Mouse (Mus musculus): ENCODE data around the gene Cfap46.

Cfap46 gene

DNA sequence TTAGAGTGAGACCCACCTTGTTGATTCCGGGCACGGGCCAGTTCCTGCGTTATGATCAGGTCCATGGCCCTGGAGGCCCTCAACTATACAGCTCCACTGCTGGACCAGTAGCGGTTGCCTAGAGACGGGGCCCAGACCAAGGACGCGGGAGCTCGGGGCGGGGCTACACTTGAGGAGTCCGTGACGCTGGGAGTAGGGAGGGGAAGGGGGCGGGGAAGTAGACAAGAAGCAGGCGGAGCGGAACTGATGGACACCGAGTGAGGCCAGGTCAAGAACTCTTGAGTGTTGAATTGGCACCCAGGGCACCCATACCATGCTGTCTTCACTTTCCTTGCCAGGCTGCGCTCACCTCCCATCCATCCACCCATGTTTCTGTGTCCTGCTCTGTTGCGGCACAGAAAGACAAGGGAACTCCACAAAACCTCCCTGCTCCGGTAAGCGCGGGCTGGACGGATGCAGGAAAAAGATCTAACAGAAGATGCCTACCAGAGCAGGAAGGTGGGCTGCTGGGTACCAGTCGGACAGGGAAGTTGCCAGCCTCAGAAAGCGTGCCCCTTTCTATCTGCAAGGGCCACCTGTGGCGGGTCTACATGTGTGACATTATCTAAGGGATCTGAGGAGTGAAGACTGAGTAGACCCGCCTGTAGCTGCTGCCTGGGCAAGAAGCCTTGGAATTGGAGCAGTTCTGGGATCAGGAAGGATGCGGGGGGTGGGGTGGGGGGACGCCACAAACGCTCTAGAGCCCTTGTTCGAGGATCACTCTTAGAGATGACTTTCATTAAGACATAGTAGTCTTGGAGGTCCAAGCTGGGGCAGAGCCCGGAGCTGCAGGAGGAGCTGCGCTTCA, at the start of gene Cfap46:
TSS of gene Cfap46 (minus strand) at position 112 of the 847 bp plus-strand sequence.
- CTCF ChIA-PET = no interaction called here

DNA sequence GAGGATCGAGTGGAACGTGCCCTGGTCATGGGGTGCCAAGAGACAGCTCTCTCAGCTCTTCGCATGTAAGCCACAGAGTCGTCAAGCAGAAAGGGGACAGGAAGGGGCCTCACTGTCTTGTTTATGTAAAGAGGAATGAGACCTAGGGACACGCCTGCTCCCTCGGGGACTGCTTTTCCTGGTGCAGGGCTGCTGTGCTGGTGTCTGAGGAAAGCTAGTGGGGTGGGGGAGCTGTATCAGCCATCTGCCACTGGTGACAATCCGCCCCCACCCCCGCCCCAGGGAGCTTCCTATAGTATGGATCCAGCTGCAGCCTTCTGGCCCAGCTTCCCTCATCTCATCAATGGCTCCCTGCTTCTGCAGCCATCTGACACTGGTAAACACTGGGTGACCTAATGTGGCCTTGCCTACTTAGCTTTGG, 47.7 kb upstream of the Cfap46 start:
- CTCF ChIA-PET = no interaction called here

DNA sequence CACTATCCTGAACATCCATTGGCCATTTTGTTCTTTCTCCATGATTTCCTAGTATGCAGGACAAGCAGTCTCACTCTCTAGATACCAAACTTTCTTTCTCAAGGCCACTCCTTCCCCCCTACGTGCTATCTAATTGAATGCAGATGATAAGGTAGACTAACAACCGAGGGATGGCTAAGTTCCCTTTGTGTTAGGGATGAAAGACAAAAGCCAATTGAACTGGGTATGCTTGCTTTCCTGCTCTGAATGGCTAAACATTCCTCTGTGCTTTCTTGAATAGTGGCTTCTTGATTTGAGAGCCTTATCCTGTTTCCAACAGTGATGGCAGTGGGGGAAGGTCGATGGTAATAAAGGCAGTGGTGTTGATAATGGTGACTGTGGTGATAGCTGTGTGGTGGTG, 43.5 kb upstream of the Cfap46 start:
- CTCF ChIA-PET = no interaction called here

DNA sequence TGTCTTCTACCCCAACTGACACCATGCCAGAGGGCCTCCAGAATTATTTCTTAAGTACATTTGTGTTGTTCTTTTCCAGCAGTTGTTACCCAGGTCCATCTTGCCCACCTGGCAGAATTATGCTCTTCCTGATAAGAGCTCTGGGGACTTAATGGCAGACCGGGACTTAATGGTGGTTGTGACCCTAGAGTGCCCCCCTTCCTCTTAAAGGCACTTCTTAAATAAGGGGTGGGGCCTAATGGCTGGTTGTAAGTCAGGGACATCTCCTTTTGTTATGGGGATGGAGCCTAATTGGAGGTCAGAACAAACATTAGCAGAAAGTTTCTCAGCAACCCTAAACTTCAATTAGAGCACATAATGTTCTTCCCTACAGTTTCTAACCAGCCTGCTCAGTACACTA, 42.0 kb upstream of the Cfap46 start:
- CTCF ChIA-PET = no interaction called here

DNA sequence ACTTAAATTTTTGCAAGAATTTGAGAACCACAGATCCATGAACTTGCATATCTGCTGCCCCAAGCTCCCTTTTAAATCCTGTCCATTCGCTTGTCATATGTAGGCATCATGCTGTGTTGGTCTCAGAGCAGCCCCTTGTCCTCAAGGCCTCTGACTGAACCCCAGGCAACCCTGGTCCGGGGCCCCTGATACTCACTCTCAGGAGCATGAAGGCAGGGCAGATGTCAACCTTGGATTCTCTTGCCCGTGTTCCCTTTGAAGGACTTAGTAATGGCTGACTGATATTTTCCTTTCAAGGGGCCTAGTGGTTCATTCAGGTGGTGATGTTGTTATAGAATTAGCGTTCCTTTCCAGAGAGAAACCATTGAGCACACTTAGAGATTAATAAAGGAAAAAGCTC, 40.4 kb upstream of the Cfap46 start:
- CTCF ChIA-PET = no interaction called here

DNA sequence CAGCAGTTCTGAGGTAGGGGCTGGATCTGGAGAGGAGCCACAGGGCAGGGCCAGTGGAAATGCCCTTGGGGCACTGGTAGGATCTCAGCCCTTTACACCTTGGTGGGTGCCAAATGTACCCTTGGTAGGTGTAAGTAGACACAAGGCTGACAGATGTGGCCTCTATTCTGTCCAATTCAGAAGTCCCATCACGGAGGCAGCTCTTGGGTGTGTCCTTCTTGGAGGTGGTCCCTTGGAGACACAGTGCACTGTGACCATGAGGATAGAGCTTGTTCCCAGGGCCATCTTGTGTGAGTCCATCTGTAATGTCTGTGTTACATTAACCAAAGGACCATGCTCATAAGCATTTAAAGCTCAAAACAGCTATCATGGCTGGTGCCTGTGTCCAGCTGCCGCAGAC, 37.6 kb upstream of the Cfap46 start:
- CTCF ChIA-PET = no interaction called here

DNA sequence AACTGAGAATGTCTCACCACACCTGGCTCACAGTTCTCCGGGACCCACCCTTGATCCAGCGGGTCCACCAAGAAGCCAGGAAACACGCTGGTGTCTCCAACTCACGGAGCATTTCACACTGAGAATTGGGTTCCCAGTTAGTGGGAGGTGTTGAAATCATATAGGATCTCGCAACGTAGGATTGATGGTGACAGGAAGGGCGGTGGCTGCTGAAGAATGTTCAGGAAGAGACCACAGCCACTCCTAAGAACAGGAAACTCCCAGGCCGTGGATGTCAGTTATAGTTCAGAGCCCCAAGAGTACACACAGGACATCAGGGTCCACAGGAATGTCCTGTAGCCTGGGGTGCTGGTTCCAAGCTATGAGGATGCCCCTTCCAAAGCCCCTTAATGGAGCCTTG, 34.2 kb upstream of the Cfap46 start:
- CTCF ChIA-PET = no interaction called here

DNA sequence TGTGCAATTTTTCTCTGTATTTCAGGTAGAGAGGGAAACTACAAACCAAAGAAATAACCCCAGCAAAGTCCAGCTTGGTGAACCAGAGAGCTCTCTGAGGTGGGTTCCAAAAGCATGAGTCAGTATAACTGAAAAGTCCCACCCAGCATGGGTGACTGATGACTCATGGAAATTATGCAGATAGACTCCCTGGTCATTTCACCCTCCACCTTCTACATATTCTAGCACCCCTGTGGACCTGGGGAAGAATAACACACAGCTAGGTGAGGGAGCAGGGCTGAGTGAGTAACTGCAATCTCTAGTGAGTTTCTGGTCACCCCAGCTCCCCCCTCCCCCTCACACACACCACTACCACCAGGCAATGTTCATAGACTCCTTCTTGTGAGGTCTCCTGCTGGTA, 28.2 kb upstream of the Cfap46 start:
- CTCF ChIA-PET = interaction anchor here (0.7 kb wide), 1 partner anchor 11 kb away, joined by 4 read pairs; no protein-coding TSS in a partner anchor

DNA sequence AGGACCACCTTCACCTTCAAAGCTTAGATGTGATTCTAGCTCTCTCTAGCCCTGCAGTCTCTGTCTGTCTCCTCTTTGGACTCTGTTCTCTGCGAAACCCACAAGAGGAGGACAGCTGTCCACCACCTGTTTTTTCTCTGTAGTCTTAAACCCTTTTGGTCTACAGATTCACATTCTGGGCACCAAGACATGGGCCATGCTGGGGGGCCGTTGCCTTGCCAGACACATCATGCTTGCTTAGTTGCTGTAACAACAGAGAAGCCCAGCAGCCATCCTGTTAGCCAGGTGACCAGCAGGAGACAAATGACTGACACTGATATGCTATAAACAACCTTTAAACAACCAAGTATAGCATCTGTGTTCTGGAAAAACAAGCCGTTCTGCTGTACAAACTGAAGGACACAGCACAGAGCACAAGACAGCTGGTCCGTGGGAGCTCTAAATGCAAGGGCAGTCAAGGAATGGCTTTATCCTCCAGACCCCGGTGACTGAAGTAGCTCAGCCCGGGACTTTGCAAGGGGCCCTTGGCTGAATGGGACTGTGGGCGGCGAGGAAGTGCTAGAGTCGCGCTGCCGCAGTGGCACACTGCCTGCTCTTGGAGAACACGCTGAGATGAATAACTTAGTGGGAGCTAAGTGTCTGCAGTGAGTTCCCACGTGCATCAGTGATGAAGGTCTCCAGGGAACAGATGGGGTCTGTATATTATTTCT, 22.9 kb upstream of the Cfap46 start:
- CTCF ChIA-PET = no interaction called here

DNA sequence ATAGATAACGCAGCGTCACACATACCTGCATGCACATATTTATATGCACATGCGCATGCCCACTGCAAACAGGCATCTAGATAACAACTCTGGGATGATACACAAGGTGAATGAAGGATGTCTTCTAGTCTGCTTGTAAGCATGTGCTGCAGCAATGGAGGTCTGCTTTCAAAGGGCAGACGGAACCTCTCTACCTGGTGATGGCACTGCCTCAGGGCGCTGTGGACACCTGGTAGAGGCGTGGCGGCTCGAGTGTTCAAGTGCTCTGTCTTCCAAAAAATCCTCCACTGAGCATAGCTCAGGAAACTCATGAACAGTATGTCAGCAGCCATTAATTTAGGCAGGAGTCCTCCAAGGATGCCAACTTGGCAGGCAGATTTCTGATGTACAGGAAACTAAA, 22.2 kb upstream of the Cfap46 start:
- CTCF ChIA-PET = no interaction called here

DNA sequence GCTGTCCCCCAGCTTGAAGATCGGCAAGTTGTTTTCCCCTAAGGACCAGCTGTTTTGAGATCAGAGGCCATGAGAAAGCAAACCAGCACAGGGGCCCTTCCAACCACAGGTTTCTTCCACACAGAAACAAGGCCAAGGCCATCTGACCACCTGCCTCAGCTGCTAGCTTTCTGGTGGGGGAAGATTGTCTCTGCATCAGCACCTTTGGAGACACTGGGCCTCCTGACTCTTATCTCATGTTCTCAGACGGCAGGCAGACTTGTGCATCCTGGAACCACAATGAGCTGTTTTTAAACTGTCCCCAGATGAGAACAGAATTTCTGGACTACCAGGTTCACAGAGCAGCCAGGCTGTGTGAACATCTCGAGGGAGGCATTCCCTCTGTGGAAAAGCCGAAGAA, 21.5 kb upstream of the Cfap46 start:
- CTCF ChIA-PET = no interaction called here

DNA sequence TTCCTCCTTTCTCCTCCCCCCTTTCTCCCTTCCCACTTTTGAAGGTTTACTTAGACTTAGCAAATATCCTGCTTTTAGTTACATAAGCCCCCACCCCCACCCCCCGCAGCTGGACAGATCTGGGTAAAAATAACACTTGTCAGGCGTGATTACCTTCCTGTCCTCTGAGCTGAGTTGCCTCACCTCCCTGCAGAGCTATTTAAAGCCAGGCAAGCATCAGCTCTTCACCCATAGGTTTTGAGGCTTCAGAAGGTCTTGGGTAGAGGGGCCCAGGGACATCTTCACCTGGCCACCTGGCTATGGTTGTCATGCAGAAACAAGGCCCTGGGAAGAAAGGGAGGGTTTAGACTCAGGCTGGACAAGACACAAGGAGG, 20.2 kb upstream of the Cfap46 start:
- CTCF ChIA-PET = no interaction called here

DNA sequence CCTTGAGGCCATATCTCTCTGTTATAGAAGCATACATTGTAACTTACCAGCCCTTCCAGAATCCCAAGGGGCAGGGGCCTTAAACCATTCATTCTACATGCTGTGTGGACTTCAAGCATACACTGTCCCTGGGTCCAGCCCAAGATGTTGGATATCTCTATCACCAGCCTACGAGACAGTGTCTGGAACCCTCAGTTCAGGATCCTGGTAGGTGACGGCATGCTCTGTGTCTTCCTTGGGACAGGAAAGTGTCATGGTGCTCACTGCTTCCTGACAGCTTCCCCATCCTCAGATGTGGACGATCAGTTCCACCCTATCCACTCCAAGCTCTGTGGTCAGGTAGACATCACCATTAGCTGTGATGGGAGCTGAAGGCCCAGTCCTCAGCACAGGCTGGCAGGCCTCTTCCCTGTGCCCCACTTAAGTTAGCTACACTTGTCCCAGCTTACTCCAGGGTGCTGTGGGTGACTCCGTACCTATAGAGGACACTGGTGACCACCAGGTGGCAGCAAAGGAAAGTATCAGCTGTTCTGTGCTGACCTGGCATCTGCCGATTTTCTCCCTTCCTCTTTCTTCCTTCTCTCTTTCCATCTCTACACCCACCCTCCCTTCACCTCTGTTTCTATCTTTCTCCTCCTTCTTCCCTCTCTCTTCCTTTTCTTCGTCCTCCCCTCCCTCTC, 19.7 kb upstream of the Cfap46 start:
- CTCF ChIA-PET = no interaction called here

DNA sequence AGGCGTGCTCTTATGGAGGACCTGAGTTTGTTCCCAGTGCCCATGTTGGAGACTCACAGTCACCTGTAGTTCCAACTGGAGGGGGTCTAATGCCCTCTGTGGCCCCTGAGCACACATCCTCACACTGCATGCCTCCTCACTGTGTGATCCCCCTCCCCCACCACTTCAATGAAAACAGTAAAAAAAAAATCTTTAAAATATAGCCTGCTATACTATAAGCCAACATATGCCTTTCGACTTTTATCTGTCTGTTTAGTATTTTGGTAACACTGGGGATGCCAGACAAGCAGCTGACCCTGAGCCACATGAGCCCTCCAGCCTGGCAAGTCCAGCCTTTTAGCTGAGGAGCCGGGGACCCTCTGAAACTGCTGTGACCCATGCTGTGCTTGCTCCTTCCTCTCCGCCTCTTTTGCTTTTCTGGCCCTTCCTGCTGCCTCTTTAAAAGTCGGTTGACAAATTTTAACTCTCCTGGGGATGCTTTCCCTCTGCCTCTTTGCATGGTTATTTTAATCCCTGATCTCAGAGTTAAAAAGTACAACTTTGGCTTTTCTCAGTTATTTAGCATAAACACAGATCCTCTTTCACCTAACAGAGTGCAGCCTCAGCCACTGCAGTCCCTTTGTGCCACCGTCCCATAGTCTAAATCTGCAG, 18.2 kb upstream of the Cfap46 start:
- CTCF ChIA-PET = no interaction called here

DNA sequence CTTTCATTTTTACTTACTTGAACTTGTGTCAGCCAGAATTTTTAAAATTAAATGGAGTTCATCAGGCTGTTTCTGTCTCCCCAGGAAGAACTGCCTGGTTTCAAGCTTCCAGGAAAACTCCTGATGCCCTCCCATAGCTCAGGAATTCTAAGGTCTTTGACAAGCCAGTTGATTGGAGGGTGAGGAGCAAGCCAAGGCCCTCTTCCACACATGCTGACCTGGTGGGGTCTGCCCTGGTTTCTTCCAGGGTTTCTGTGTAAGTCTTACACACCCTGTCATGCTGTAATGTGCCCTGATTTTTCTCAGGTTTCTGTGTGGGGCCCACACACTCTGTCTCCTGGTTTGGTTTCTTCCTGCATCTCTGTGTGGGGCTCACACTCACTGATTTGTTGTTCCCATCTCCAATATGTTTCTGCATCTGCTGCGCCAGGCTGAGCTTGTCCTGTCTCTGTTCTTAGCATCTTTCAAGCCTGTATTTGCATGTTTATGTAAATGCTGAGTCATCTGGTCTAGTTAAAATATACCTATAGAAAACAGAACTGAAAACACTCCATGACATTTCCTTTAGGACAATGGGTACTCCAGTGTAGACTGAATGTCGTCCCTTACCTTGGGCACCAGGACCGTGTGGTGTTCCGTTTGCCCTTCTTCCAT, 9.2 kb upstream of the Cfap46 start:
- CTCF ChIA-PET = no interaction called here

DNA sequence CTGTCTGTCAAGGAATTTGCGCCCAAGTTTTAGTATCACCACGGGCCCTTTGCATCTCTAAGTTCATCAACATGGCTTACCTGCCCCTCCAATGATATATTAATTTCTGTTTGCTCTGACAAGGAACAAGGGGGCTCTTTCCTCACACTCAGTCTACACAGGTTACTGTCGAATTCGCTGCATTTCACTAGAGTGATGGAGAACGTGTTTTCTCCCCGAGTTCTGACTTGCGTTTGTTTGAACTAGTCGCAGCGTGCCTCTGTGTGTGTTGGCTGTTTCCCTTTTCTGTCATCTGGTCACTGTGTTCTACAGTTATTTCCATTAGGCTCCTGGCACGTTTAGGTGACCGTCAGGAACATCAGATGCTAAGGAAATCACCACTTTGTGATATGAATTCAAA, 8.6 kb upstream of the Cfap46 start:
- CTCF ChIA-PET = no interaction called here

DNA sequence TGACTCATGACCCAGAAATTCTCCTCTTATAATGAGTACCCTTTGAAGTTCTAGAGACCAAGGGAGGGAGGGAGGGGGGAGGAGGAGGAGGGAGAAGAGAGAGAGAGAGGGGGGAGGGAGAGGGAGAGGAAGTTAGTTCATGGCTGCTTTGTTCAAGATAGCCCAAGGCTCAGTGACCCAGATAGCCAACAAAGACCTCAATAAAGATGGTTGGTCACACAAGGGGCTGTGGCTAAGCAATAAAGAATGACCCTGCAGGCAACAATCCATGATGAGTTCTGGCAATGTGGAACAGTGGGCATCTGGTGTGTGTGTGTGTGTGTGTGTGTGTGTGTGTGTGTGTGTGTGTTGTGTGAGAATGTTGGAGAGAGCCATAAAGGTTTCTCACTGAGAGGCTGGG, 1.7 kb upstream of the Cfap46 start:
- CTCF ChIA-PET = no interaction called here

DNA sequence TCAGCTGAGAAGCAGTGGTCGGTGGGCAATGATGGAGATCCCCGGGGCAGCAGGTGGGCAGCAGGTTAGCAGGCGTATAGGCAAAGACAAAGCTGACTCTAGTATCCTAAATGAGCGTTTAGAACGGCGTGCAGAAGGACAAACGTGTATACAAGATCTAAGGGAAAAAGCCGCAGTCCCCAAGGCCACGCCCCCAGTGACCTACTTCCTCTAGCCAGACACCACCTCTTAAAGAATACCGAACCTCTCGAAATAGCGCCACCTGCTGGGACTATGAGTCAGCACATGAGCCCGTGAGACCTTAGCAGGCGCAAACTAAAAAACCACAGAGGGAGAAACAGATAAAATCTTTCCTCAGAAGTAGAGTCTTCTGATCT, 924 bp upstream of the Cfap46 start:
- CTCF ChIA-PET = no interaction called here

DNA sequence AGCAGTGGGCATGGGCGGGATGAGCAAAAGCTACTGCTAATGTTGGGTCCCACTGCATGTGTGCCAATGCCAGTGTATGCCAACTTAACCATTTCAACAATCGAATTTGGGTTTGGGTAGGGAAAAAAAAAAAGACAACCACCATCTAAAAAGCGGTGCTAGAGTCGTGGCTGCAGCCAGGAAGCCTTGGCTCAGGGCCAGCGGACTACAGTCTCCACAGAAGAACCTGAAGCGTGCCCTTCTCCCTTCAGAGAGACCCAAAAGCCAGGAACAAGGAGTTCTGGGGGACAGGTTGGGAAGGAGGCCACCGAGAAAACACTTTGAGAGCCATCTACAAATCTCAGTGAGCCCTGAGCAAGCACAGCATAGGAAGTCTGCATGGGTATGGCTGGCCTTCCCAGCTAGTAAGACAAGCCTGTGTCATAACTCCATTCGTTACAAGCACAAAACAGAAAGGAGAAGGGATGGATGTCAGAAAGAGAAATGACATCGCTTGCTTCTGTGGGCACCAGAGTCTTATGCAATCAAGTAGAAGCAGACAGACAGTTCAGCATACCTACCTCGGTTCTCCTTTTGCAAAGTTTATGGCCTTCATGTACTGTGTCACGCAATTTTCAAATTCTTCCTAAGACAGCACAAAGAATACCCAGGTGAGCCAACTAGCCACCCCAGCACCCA, 1.6 kb downstream of the Cfap46 start:
- CTCF ChIA-PET = no interaction called here

DNA sequence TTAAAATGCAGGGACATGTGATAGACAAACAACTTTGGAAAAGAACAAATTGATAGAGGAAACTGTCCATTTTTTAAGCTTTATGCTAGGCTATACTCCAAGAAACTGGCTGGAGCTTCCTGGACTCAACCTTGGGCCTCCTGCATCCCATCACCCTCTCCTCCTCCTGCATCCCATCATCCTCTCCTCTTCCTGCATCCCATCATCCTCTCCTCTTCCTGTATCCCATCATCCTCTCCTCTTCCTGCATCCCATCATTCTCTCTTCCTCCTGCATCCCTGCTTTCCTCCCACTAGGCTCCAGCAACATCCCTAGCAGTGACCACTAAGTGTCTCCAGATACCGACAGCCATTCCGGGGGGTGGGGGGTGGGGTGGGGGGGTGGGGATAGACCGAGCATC, 7.2 kb downstream of the Cfap46 start:
- CTCF ChIA-PET = no interaction called here

DNA sequence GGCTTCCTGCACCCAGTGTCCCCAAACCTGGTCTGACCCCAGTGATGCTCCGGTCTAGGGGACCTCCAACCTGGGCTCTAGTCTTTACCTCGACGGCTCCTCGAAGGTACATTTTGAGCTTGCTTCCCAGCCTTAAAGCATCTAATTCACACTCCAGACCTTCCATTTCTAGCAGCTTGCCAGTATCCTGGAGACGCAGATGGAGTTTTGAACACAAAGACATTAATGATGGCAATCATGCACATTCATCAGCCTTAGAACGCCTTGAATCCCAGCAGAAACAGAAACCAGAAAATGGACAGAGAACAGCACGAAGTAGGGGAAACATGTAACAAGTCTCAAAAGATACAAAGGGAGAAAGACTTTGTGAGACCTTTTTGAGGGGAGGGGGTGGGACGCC, 16.7 kb downstream of the Cfap46 start:
- CTCF ChIA-PET = no interaction called here

DNA sequence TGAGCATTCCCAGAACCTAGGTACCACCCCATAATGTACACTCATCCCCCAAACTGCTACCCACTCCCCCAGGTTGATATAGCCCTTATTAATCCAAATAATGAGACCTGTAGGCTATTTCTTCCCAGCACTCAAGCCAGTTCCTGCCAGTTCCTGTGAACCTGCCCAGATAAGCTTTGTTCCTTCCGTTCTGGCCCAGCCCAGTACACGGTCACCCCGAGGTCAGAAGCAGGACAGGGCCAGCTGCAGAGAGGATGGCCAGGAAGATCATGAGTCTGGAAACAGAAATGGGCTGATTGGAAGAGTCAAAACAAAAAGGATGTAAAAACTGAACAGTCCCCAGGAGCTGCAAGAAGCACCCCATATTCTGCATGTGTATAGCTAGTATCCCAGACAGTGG, 20.3 kb downstream of the Cfap46 start:
- CTCF ChIA-PET = no interaction called here
